Mouse (Mus musculus) MEL-GATA-1-ER (cell line): ENCODE results near the gene Fkbp8.

Experiments
- DNase-seq: peaks from one replicate; pipeline ENCODE4 v3.0.0-alpha.2; 2012; ENCODE audit warnings: low read depth; ENCODE audit errors: extremely low read depth

Fkbp8 gene

DNA sequence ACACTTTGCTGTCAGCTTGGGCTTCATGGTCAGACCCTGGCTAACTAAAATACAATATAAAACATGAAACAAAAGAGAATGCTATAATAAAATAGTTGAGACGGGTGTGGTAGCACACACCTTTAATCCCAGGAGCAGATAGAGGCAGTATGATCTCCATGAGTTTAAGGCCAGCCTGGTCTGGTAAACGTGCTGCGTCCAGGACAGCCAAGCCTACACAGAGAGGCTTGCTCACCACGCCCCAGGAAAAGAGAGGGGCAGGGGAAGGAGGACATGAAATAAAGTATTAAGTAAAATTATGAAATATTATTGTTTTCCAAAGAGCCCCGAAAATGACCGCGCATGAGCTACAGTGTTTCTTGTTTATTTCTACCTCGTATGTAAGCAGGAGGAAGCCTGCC lies 413 bp upstream of the Fkbp8 start:
- DNase-seq = no peak

DNA sequence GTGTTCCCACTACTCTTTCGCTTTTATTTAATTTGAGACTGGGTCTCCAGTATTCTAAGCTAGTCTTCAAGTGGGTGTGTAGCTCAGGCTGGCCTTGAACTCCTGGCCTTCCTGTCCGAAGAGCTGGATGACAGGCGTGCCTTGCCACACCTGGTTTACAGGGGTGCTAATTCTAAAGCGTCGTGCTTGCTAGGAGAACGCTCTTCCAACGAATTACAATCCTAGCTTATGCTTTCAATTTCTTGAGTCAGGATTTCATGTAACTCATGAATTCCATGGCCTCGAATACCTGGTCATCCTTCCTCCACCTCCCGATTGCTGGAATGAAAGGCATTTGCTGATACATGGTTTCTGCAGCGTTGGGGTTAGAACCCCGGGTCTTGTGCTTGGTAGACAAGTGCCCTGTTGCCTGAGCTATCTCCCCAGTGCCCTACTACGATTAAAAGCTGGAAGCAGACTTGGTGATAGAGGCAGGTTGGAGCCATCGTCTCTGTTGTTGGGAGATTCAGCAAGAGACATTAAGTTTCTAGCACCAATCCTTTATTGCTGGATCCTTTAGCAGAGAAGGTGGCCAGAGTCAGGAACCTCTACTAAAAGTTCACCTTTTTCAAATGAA lies 766 bp downstream of the Fkbp8 start:
- DNase-seq = no peak

DNA sequence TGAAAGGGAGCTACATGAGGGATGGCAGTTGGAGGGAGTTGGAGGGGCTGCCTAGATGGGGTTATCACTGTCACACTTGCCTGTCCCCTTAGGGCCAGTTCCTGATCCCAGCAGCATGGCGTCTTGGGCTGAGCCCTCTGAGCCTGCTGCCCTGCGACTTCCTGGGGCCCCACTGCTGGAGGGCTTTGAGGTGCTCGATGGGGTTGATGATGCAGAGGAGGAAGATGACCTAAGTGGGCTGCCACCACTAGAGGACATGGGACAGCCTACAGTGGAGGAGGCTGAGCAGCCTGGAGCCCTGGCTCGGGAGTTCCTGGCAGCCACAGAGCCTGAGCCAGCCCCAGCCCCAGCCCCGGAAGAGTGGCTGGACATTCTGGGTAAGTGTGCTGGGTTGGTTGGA lies 1.8 kb downstream of the Fkbp8 start:
- DNase-seq = no peak

DNA sequence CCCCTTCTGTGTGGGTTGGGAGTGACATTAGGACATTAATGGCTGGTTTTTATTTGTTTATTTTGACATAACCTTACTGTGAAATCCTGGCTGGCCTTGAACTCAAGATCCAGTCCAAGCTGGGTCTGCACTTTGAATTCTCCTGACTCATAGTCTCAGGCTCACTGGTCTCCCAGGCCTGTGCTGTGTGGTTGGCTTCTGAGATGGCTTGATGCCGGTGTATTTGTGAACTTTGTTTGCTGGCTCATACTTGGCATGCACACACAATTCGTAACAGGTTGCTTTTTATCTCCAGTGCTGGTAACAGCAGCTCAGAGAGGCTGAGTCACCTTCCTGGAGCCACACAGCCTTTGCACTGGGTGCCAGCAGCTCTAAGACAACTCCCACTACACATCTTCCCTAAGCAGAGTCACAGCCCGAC lies 2.2 kb downstream of the Fkbp8 start:
- no peak for DNase-seq

DNA sequence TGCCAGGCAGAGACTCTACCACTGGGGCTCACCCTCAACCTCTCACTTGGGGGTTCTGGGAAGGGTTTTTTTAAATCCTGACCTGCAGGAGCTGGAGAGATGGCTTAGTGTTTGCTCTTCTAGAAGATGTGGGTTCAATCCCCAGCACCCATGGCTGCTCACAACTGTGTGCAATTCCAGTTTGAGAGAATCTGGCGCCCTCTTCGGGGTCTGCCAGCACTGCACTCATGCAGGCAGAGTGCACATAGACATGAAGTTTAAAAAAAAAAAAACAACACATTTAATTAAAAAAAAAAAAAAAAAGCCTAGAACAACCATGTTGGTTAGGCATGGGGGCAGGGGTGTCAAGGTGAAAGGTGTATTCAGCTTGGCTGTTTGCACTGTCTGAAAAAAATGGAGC lies 2.8 kb downstream of the Fkbp8 start:
- no peak for DNase-seq

DNA sequence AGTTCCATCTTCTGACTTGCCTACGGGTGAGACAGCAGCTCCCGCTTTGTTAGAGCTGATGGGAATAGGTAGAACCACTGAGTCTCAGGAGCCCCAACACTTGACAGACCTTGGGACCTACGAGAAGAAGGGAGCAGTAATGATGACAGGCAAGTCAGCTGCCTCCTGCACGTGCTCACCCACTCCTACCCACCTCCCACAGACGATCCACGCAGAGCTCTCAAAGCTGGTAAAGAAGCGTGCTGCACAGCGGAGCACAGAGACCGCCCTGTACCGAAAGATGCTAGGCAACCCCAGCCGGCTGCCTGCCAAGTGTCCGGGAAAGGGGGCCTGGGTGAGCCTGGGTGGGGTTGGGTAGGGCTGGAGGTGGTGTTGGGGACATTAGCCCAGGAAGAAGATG lies 6.8 kb downstream of the Fkbp8 start:
- DNase-seq = no peak

DNA sequence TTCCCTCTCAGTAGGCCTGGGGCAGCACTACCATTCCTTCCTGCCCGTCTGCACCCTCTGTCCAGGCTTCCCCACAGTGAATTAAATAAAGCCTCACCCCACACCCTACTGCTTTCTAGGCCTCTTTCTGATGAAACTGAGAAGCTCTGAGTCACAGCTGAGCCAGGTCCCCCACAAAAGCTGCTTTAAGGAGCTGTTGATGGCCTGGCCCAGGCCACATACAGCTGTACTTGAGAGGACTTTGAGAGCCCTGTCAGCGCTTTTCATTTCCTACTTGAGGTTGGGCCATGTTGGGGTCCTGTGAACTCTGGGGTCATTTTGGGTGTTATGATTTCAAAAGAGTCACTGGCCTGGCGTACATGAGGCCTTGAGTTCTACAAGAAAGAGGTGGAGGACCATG lies 7.7 kb downstream of the Fkbp8 start:
- DNase-seq = no peak

DNA sequence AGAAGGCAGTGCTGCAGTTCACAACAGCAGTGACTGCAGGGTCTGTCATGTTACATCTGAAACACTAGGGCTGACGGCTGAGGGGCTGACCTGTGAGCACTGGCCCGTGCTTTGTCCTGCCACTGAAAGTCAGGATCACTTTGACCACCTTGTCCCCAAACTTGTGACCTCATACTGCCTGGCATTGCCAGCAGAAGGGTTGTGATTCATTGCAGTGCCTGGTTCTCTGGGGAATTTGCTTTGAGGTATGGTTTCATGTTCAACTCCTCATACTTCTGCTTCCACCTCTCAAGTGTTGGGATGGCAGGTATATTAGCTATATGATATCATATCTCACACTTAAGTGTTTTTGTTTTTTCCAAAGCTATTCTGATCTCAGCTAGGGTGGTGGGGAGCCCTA lies 8.2 kb downstream of the Fkbp8 start:
- no peak for DNase-seq

DNA sequence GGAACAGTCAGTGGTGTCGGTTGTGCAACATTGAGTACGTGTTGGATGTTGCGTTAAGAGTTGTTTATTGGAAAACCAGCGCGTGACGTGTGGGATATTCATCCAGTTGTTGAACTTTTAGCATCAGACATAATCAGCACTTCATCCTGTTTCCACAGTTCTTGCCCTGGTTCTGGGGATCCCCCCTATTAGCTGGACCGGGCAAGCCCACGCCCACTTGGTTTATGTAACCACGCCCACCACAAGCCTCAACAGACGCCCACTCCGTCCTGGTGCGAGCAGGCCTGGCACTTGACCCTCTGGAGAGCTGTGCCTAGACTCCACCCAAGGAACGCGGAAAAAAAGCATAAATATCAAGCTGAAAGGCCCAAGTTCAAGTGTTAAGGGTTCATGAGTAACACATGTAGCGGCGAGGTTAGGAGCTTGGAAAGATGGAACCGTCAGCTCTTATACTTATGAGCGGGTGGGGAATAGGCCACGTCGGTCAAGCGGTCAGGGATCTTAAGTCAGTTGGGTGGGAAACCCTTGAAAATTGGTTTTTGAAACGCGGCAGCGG lies 10.6 kb downstream of the Fkbp8 start:
- no peak for DNase-seq

DNA sequence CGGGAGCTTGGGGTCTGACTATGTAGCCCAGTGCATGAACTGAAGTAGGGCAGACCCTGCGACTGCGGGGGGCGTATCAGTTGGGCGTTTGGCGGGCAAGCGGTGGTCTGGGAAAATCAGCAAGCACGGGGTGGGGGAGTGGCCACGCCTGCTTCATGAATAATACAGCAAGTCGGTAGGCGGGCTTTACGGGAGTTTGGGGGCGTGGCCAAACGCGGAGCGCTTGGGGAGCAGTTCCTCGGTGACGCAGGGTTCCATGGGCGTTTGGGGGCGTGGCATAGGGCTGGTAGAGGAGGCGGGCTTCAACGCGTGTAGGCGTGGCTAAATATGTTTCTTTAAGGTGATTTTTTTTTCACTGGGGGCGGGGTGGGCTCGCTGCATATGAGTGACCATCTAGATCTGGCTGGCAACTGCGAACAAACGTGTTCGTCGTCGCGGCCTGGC lies 11.1 kb downstream of the Fkbp8 start:
- DNase-seq = peak; percentile 86

DNA sequence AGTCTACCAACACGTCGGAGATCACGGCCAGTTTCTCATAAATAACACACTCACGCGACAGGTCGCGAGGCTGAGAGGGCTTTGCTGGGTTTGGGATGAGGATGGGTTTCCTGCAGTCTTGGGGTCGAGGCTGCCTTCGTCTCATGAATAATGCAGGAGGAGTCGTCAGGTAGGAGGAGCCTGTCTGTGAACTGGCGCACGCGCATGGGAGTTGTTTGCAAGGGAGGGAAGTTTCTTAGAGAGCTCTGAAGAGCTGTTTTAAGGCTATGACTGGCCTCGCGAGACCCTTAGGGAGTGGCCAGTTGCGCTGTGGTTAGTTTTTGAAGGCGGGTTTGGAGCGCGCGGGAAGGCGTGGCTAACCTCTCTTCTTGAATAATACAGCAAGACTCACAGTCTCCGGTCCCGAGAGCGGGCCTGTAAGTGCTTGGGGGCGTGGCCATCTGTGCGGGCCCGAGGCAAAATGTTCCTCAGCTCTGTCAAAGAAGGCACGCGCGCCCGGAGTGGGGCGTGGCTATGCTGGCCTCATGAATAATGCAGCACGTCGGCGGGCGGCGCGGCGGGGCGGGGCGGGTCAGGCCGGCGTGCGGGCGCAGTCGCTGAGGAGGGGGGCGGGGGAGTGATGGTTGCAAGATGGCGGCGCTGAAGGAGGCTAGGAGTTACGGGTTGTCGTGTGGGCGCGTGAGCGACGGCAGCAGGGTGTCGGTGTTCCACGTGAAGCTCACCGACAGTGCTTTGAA lies 11.7 kb downstream of the Fkbp8 start, which contains the start of gene Ell:
Ell (plus strand) TSS at position 381 of the 737 bp plus-strand sequence.
- peak; percentile 97 for DNase-seq

DNA sequence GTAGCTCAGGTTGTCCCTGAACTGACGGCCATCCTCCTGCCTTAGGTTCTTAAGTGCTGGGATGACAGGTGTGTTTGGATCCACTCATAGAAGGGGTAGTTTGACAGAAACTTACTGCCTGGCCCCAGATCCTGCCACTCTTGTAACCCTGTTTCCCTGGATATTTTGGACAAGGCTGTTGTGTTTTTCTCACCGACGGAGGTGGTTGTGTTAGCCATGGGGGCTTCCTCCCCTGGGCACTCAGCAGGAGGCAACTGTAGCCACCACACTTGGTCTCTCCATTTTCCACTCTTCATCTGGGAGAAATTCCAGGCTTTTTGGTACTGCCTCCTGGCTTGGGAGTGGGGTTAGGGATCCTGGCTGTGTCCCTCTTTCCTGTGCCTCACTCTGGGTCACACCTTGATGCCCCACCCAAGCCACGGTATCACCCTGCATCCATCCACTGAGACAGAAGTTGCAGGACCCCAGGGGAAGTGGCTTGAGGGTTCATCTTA lies 12.5 kb downstream of the Fkbp8 start:
- no peak for DNase-seq

DNA sequence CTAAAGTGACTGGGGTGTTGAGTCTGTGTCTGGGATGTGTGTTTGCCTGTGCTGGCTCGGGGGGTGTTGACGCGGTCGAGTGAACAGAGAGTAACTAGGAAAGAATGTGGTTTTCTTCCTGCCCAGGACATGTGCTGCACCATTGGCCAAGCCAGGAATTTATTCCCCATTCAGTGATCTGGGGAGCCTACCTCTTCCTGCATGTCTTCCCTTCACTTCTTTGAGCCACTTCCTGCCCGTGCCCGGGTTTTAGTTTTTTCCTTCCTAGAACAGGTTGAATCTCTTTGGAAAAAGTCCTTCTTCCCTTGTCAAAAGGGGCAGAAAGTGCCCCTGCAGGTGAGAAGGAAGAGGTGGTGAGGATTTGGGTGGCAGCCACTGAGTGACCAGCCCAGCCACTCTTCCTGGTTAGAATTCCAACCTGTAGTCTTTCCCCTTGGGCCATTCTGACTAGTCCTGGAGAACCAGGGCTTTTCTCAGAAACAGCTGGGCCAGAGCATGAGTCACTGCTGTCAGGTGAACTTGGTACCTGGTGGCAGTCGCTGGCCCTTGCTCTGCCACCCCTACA lies 13.1 kb downstream of the Fkbp8 start:
- no peak for DNase-seq

DNA sequence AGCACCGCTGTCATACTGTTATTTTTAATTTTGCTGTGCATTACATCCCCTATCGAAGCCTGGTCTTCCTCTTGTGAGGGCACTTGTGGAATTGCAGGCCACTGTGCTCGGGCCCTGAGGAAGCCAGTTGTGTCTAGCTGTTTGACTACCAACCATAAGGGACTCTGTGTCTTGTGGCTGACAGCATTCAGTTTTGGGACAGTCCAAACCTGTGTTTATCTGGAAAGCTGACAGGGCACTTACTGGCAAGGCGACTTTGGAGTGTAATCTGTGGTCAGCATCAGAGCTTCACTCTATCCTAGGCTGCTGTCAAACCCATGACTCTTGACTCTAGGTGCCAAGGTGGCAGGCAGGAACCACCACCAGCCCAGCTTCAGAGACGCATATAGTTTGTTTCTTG lies 13.6 kb downstream of the Fkbp8 start:
- DNase-seq = no peak

DNA sequence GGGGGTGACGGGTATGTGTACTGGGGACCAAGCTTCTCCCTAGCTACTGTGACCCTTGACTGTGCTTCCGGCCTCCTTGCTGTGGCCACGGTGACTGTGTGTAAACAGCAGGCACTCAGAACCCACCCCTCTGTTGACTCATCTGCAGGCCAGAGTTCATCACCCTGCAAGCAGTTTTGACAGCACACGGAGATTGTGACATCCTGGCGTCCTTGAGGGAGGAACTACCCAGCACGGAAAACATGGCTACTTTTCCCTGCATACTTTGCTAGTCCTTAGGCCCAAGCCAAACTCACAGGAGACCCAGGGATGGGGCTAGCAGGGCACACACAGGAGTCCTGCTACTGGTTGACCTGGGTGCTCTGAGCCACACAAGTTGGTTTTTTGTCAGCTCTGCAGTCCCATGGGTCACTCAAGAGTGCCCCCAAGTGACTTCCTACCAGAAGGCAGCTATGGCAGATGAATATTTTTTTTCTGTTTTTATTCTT lies 16.7 kb downstream of the Fkbp8 start:
- no peak for DNase-seq

DNA sequence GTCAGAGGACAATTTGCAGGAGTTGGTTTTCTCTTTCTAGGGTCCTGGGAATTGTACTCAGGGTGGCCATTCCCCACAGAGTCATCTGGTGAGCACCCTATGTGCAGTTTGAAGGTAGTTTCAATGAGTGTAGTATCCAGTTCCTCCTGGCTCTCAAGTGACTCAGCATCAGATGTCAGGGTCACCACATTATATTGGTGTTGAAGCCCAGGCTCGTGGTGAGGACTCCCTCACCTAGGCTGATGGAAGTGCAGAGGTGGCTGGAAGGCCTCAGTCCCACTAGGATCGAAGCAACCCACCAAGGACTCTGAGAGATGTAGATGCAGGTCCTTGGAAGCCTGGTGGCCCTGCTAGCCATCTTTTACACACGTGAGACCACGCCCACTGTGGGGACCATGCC lies 18.9 kb downstream of the Fkbp8 start:
- no peak for DNase-seq

DNA sequence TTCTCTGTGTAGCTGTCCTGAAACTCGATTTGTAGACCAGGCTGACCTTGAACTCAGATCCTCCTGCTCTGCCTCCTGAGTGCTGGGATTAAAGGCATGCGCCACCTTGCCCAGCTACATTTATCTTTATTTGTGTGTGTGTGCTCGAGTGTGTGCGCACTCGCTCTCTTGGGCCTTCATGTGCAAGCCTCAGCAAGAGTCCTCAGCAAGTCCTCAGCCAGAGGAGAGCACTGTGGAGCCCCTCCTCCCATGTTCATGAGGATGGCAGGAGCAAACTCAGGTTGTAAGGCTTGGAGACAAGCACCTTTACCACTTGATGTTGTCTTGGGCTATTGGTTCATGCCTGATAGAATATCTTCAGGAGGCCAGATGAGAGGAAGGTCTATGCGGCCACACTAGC lies 20.2 kb downstream of the Fkbp8 start:
- DNase-seq = no peak

DNA sequence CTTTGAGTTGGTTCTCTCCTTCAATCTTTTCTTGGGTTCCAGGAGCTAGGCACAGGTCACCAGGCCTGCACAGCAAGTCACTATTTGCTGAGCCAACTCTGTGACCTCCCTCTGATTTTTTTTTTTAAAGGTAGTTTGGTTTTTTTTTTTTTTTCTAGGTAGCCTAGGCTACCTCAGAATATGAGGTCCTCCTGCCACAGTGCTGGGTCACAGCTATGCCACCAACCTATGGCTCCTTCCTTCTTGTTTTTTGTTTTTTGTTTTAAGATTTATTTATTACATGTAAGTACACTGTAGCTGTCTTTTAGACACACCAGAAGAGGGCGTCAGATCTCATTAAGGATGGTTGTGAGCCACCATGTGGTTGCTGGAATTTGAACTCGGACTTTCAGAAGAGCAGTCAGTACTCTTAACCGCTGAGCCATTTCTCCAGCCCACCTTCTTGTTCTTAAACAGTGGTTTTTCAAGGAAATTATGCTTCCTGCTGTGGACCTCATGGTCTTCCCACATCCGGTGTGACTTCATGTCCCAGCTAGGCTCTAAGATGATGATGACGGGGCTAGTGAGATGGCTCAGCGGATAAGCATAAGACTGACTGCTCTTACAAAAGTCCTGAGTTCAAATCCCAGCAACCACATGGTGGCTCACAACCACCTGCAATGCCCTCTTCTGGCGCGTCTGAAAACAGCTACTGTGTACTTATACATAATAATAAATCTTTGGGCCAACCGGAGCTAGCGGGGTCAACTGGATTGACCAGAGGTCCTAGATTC lies 22.1 kb downstream of the Fkbp8 start:
- no peak for DNase-seq

DNA sequence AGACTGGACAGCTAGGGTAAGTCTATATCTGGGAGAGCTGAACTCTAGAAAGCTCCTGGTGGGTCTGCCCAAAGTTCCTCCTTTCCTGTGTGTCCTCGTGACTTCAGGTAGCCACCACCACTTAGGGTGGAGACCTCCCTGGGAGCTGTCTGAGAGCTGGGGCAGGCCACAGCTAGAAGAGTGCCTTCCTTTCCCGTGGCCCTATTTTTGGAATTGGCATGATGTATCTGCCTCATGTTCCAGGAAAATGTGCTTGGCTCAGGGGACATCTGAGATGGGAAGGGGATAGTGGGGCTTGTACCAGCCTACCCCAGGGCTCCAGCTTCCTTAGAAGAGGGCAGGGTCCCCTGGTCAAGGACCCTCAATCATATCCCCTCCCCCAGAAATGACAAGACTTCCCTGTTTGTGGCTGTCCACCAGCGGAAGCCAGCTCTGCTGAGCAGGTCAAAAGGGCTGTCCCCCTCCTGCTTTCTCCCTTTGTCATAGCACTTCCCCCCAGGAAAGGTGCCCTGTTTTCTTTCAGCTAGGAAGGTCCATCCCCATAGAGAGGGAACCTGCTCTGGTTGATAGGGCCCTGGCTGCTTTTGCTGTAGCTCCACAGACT lies 24.1 kb downstream of the Fkbp8 start:
- DNase-seq = no peak

DNA sequence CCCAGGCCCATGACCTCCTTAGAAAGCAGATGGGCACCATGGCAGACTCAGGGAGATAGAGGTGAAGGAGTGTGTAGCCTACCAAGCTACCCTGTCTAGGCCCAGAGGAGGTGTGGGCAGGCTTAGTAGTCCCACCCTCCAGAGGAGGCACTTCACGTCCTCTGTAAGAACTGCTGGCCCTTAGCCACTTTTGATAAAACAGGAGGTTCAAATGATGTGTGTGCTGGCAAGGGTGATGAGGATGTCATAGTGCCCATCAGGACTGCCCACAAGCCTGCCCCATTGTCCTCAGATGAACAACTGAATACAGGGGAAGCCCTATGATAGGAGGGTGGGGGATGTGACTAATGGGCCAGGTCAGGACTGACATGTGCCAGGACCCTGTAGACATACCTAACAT lies 25.3 kb downstream of the Fkbp8 start:
- no peak for DNase-seq

DNA sequence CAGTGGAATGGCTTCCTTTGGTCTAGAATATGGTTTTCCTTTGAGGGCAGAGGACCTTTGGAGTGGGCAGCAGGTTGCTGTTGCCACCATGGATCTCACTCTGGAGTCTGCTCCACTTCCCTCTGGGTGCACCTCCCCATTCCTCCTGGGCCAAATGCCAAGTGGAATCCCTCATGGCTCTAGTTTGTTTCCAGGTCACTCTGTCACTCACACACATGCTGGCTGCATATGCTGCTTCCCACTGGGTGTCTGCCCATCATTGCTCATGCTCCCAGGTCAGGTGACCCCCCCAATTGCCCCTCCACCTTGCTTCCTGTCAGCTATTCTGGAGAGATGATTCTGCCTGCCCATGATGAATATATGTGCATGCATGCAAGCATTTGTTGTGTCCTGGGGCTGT lies 26.2 kb downstream of the Fkbp8 start:
- no peak for DNase-seq
